Mouse (Mus musculus) liver, embryonic 16.5 days (tissue): ENCODE results near the gene Srrm1. TPM values are rescaled to one million over a fixed set of nuclear protein-coding genes. Genes with fewer than 3 reads are reported as not detected.
A peak's percentile ranks its signal among the peaks of the same experiment; 100 is the strongest.

Experiments used
- ATAC-seq: fragments of 200-750 bp; cut with Nextera tagmentation; 2 replicates; pipeline ENCODE4 v1.8.0; 2017; ENCODE audit warnings: low read depth, mild to moderate bottlenecking, moderate number of reproducible peaks, moderate library complexity
- H3K27ac ChIP-seq: fragments of 300-500 bp; sonication (generic); 2 replicates; pipeline ENCODE4 v1.5.1; 2014; ENCODE audit warnings: mild to moderate bottlenecking, low read length
- H3K27me3 ChIP-seq: fragments of 300-500 bp; sonication (generic); 2 replicates; pipeline ENCODE4 v1.6.1; 2014; ENCODE audit warnings: low read depth, low read length, mixed read lengths; ENCODE audit not compliant: control insufficient read depth, insufficient read depth
- H3K36me3 ChIP-seq: fragments of 300-500 bp; sonication (generic); 2 replicates; pipeline ENCODE4 v1.6.1; 2014; ENCODE audit warnings: mild to moderate bottlenecking; ENCODE audit not compliant: control insufficient read depth, insufficient read depth
- H3K4me1 ChIP-seq: fragments of 300-500 bp; sonication (generic); 2 replicates; pipeline ENCODE4 v1.6.1; 2014; ENCODE audit warnings: low read depth, low read length, mixed read lengths; ENCODE audit not compliant: control insufficient read depth
- H3K4me2 ChIP-seq: fragments of 300-500 bp; sonication (generic); 2 replicates; pipeline ENCODE4 v1.6.1; 2014; ENCODE audit warnings: low read depth, low read length, mixed read lengths
- H3K4me3 ChIP-seq: fragments of 300-500 bp; sonication (generic); 2 replicates; pipeline ENCODE4 v1.5.1; 2014; ENCODE audit warnings: low read depth, mild to moderate bottlenecking, low read length
- H3K9ac ChIP-seq: fragments of 300-500 bp; sonication (generic); 2 replicates; pipeline ENCODE4 v1.6.1; 2014; ENCODE audit warnings: low read depth, low read length
- H3K9me3 ChIP-seq: fragments of 300-500 bp; sonication (generic); replicated peaks from 2 replicates; pipeline ENCODE4 v1.6.1; 2016; ENCODE audit warnings: low read length; ENCODE audit not compliant: control insufficient read depth
- WGBS: fragments of 180-500 bp; shearing (Covaris S2); extraction: QIAGEN DNeasy Blood & Tissue Kit; methylation state at CpG from one replicate; pipeline ENCODE4 v1.1.7; 2014; ENCODE audit not compliant: insufficient replicate concordance; 5-methylcytosine and 5-hydroxymethylcytosine counted together
- polyA plus RNA-seq: library from polyadenylated mRNA; unstranded; fragments of >200 nt; fragmentation: Nextera tagmentation; extraction: Ambion mirVana; gene quantifications from 2 replicates; pipeline ENCODE4 v1.2.1, GENCODE M21; 2015

The Srrm1 gene
- polyA plus RNA-seq, 1 experiment from 2014 or later, result 93.8 TPM

GRCm38 (mm10) chr4:135276681-135277379 lies 76.3 kb downstream of the Srrm1 start:
- H3K9ac ChIP-seq, result no peak overlapping the region
- no peaks in the 10 kb centered on the region for H3K9me3 ChIP-seq
- peaks cover 14% of the 10 kb centered on the region for H3K4me1 ChIP-seq
- no peak overlapping the region for H3K27ac ChIP-seq
- no peak overlapping the region for H3K4me3 ChIP-seq
- H3K36me3 ChIP-seq, result no peaks in the 10 kb centered on the region
- no peak for ATAC-seq
- H3K27me3 ChIP-seq, result no peaks in the 10 kb centered on the region
- no peak overlapping the region for H3K4me2 ChIP-seq
- 59% methylated on average over 4 of the region's 4 CpGs for WGBS

GRCm38 (mm10) chr4:135274761-135275160 lies 78.4 kb downstream of the Srrm1 start:
- no peaks in the 10 kb centered on the region for H3K36me3 ChIP-seq
- peaks cover 26% of the 10 kb centered on the region for H3K4me1 ChIP-seq
- no peaks in the 10 kb centered on the region for H3K27me3 ChIP-seq
- 54% methylated on average over 7 of the region's 7 CpGs for WGBS
- H3K4me2 ChIP-seq, result 0 out of 2 replicates have a peak overlapping the region, but pooled peaks have one; percentile 7
- no peak overlapping the region for H3K4me3 ChIP-seq
- peak overlapping the region; percentile 37; the same call in 1 of the 2 replicates for H3K9ac ChIP-seq
- H3K9me3 ChIP-seq, result no peaks in the 10 kb centered on the region
- no peak for ATAC-seq
- H3K27ac ChIP-seq, result peak overlapping the region; percentile 88

- Histone ChIP-seq H3K4me2 (peak overlapping the region; percentile 88), H3K9ac (peak overlapping the region; percentile 75), H3K9me3 (no peaks in the 10 kb centered on the region), H3K4me1 (peaks cover 41% of the 10 kb centered on the region), H3K4me3 (peak overlapping the region; percentile 61), H3K27me3 (no peaks in the 10 kb centered on the region), H3K27ac (peak overlapping the region; percentile 64), H3K36me3 (no peaks in the 10 kb centered on the region; the same call in 1 of the 2 replicates)
- ATAC-seq, result no peak
- 2% methylated on average over 17 of the region's 17 CpGs for WGBS
Observed at GRCm38 (mm10) chr4:135273307-135273682, 79.8 kb downstream of the Srrm1 start.

- no peaks in the 10 kb centered on the region for H3K9me3 ChIP-seq
- H3K36me3 ChIP-seq, result no peaks in the 10 kb centered on the region; the same call in 1 of the 2 replicates
- H3K4me2 ChIP-seq, result peak within 1 kb of the TSS; percentile 88
- H3K4me1 ChIP-seq, result peaks cover 46% of the 10 kb centered on the region
- peak within 1 kb of the TSS; percentile 96 for H3K4me3 ChIP-seq
- no peaks in the 10 kb centered on the region for H3K27me3 ChIP-seq
- WGBS, result 0% methylated on average over 62 of the region's 64 CpGs
- H3K27ac ChIP-seq, result peak within 1 kb of the TSS; percentile 94
- peak within 1 kb of the TSS; percentile 97 for H3K9ac ChIP-seq
- ATAC-seq, result peak; percentile 94
Observed at GRCm38 (mm10) chr4:135272640-135273306, 80.3 kb downstream of the Srrm1 start, which contains the start of gene Clic4. Clic4 (minus strand) TSS chr4:135272814.

GRCm38 (mm10) chr4:135271881-135272616 lies 81.1 kb downstream of the Srrm1 start:
- peak; percentile 57 for ATAC-seq
- Histone ChIP-seq H3K4me2 (peak overlapping the region; percentile 84), H3K36me3 (no peaks in the 10 kb centered on the region; the same call in 1 of the 2 replicates), H3K4me1 (peaks cover 52% of the 10 kb centered on the region), H3K9ac (peak overlapping the region; percentile 97), H3K9me3 (no peaks in the 10 kb centered on the region), H3K27ac (peak overlapping the region; percentile 94), H3K27me3 (no peaks in the 10 kb centered on the region), H3K4me3 (peak overlapping the region; percentile 96)
- WGBS, result under 1% methylated on average over 67 of the region's 67 CpGs

- Histone ChIP-seq H3K9ac (peak overlapping the region; percentile 97), H3K27ac (peak overlapping the region; percentile 94), H3K4me2 (peak overlapping the region; percentile 84), H3K36me3 (no peaks in the 10 kb centered on the region; the same call in 1 of the 2 replicates), H3K9me3 (no peaks in the 10 kb centered on the region), H3K4me3 (peak overlapping the region; percentile 96), H3K4me1 (peaks cover 54% of the 10 kb centered on the region), H3K27me3 (no peaks in the 10 kb centered on the region)
- no peak for ATAC-seq
- WGBS, result under 1% methylated on average over 20 of the region's 20 CpGs
Observed at GRCm38 (mm10) chr4:135271419-135271828, 81.7 kb downstream of the Srrm1 start.

Other genes starting within 250 kb of the Srrm1 start
- 0.60 and 0.61 TPM in 2 replicates for gene Runx3, start 232.7 kb downstream of the Srrm1 start, polyA plus RNA-seq
- 109 and 110 TPM in 2 replicates for gene Clic4, start 80.5 kb downstream of the Srrm1 start, polyA plus RNA-seq
- 0.08 and 0.19 TPM in 2 replicates for gene Ncmap, start 44.9 kb upstream of the Srrm1 start, polyA plus RNA-seq
- 3.1 and 3.5 TPM in 2 replicates for gene Rcan3, start 80.5 kb upstream of the Srrm1 start, polyA plus RNA-seq
- not detected in 2 replicates for gene Stpg1, start 141.5 kb upstream of the Srrm1 start, polyA plus RNA-seq
- gene Nipal3, start 141.7 kb upstream of the Srrm1 start, polyA plus RNA-seq, result 2.7 and 3.2 TPM in 2 replicates
- 0.37 and 0.61 TPM in 2 replicates for gene Grhl3, start 220.3 kb upstream of the Srrm1 start, polyA plus RNA-seq